Mouse (Mus musculus) testis, adult 2 months (tissue): ENCODE measurements around the gene Glul. TPM values are rescaled to one million over a fixed set of nuclear protein-coding genes. Genes with fewer than 3 reads are reported as not detected.
"Not testable (repeated sequence)": the region's sequence is repeated elsewhere in the genome, so short reads cannot be mapped to it uniquely, and the experiment has no call there.

Experiments
- H3K27ac ChIP-seq: fragments of 200-500 bp; 2 replicates; pipeline ENCODE4 v1.5.1; 2012; ENCODE audit warnings: low read depth, low read length; ENCODE audit not compliant: control insufficient read depth, insufficient read depth
- H3K27me3 ChIP-seq: fragments of 200-500 bp; 2 replicates; pipeline ENCODE4 v1.6.1; 2012; ENCODE audit warnings: mild to moderate bottlenecking, low read length, moderate library complexity; ENCODE audit not compliant: control insufficient read depth, insufficient read depth
- H3K36me3 ChIP-seq: fragments of 200-500 bp; 2 replicates; pipeline ENCODE4 v1.6.1; 2012; ENCODE audit warnings: mild to moderate bottlenecking, low read length; ENCODE audit not compliant: control insufficient read depth, insufficient read depth
- H3K4me1 ChIP-seq: fragments of 200-500 bp; 2 replicates; pipeline ENCODE4 v1.6.1; 2012; ENCODE audit warnings: low read length; ENCODE audit not compliant: control insufficient read depth, insufficient read depth
- H3K4me3 ChIP-seq: fragments of 200-500 bp; 2 replicates; pipeline ENCODE4 v1.5.1; 2012; ENCODE audit warnings: low read depth, mild to moderate bottlenecking, low read length, moderate library complexity, mixed read lengths; ENCODE audit not compliant: control insufficient read depth
- CTCF ChIP-seq: fragments of 200-500 bp; IDR thresholded peaks from 2 replicates; pipeline ENCODE4 v1.5.1; 2012; ENCODE audit warnings: low read depth, mild to moderate bottlenecking, inconsistent platforms, low read length, moderate library complexity; ENCODE audit not compliant: control insufficient read depth, insufficient read depth, insufficient replicate concordance
- POLR2A ChIP-seq: fragments of 200-500 bp; IDR thresholded peaks from 2 replicates; pipeline ENCODE4 v1.6.1; 2012; ENCODE audit warnings: low read depth, mild to moderate bottlenecking, inconsistent platforms, low read length, moderate library complexity; ENCODE audit not compliant: control insufficient read depth
- polyA plus RNA-seq: library from polyadenylated mRNA; depleted of rRNA; stranded (reverse); fragments of >200 nt; gene quantifications from 2 replicates; pipeline ENCODE4 v1.2.3, GENCODE M21; 2012; rRNA removed

Glul gene
- 605 and 633 TPM in 2 replicates for polyA plus RNA-seq

DNA sequence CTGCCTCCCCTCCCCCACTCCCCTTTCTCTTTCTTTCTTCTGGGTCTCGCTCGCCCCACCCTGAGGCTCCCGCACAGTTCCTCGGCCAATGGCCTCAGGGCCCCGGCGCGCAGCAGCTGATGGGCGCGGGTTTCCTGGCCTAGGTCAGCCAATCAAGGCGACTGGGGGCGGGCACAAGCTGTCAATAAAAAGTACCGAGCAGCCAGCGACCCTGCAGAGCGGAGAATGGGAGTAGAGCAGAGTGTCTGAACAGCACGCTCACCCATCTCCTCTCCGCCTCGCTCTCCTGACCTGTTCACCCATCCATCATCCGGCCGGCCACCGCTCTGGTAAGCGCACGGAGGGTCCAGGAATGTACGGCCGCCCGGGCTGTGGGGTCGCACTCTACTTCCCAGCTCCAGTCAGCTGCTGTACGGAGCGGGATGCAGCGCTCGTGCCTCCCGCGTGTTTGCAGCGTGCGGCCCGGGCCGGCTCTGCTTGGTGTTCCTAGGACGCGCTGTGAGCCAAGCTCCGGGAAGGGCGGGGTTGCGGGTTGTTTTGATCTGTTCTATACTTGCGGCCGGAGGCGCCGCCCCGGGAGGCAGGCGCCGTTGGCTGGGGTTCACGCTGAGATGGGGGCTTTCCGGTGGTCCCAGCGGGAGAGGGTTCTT lies at the start of gene Glul, which contains the start of gene Teddm2:
Gene Glul, plus strand, starts transcription at position 214 of the 650 bp plus-strand sequence.
Gene Teddm2, minus strand, starts transcription at position 498 of the 650 bp plus-strand sequence.
- H3K27me3 ChIP-seq: no peaks in the 10 kb centered on the region
- H3K27ac ChIP-seq: peak within 1 kb of the TSS; percentile 82
- TF ChIP-seq CTCF (no peak; the same call in 1 of the 2 replicates), POLR2A (peak; percentile 99)

DNA sequence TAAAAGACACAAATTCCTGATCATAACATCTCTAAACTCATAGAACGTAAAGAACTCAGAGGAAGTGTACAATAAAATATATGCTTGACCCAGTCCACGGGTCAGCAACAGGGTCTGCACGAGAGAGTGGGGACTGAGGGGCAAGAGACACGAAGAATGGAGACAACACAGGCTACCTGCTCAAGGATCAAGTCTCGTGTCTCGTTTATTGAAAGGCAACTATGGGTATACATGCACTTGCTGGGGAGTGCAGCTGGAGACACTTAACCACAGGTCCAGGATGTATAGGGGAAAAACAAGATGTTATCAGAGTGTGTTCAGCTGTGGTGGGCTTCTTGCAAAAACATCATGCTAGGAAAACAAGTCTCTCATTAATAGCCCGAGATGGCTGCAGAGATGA lies 47.0 kb upstream of the Glul start:
- not testable (repeated sequence) for H3K4me3 ChIP-seq, H3K4me1 ChIP-seq, H3K27me3 ChIP-seq, H3K27ac ChIP-seq, H3K36me3 ChIP-seq

More for the DNA sequence above, at the start of gene Glul, which contains the start of gene Teddm2:
- peak within 1 kb of the TSS; percentile 90 for H3K4me3 ChIP-seq
- H3K4me1 ChIP-seq: peaks cover 7% of the 10 kb centered on the region
- no peaks in the 10 kb centered on the region for H3K36me3 ChIP-seq

DNA sequence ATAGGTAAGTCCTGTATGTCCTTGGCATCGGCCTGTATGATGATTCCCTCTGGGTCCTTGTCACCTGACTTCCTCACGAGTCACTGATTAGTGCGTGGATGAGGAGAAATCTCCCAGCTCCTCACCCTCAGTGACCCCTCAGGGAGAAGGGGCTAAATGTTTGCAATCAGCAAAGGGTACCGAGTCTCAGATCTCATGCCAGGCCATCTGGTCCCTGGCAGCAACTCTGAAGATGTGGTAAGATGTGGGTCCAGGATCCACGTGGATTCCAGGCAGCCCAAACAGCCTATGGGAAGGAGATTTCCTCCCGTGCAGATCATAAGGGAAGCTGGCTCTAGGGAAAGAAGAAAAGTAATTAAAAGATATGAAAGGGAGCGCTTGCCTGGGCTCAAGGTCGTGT lies 43.8 kb upstream of the Glul start:
- H3K27me3 ChIP-seq: no peaks in the 10 kb centered on the region
- H3K4me3 ChIP-seq: no peak overlapping the region
- no peaks in the 10 kb centered on the region for H3K36me3 ChIP-seq
- no peaks in the 10 kb centered on the region for H3K4me1 ChIP-seq
- no peak overlapping the region for H3K27ac ChIP-seq
- TF ChIP-seq CTCF (no peak), POLR2A (no peak)

DNA sequence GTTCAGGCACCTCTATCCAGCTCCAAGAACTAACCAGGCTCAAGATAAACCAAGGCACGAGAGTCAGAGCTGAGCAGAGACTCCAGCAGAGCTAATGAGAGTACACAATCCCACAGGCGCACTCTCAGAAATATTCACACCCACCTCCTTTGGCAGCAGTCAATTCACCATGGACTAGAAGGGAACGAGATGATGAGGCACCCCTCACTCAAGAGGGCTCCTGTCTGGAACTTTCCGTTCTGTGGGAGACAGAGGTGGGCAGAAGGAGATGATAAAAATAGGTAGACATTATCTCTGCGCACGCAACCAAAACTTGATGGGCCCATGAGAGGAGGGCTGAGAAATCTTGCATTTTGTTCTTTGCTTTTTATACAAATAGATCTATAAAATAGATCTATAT lies 25.7 kb upstream of the Glul start, which contains the start of gene Teddm1b:
Gene Teddm1b, plus strand, starts transcription at position 301 of the 400 bp plus-strand sequence.
- Histone ChIP-seq H3K27ac (no peak within 1 kb of the TSS), H3K4me3 (no peak within 1 kb of the TSS), H3K27me3 (no peaks in the 10 kb centered on the region), H3K36me3 (no peaks in the 10 kb centered on the region), H3K4me1 (no peaks in the 10 kb centered on the region)
- TF ChIP-seq POLR2A: no peak
- TF ChIP-seq CTCF: no peak

DNA sequence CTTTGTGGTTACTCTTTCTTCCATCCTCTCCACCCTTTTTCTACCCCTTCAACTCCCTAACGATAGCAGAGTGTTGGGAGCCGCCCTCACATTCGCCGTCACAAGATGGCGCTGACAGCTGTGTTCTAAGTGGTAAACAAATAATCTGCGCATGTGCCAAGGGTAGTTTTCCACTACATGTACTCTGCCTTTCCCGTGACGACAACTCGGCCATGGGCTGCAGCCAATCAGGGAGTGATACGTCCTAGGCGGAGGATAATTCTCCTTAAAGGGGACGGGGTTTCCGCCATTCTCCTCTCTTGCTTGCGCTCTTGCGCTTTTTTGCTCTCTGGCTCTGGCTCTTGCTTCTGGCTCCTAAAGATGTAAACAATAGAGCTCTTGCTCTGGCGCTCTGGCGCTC lies 19.4 kb upstream of the Glul start:
- not testable (repeated sequence) for H3K36me3 ChIP-seq, H3K4me3 ChIP-seq, H3K27me3 ChIP-seq, H3K27ac ChIP-seq, H3K4me1 ChIP-seq

DNA sequence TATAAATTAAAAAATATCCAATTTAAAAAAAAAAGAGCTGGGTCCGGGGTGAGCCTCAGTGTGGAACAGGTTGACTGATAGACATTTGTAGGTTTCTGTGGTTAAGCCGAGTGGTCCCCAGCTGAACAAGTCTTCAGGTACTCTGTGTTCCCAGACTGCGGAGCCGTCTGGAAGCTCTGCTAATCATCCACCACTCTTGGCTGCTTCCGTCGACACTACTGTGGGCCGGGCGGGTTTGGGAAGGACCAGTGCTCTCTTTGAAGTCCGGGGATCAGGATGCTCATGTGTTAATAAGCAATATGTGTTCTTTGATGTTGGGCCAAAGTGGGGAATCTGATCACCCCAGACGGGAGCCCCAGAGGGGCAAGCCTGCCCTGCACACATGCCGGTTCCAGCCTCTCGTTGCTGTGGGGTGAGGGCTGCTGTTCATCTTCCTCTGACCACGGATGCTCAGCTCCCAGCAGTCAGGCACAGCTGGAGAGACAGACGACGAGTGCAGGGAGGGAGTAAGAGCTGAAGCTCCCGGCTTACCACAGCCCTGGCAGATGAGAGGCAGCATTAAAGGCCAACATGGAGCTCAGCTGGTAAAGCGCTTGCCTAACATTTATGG lies 13.6 kb upstream of the Glul start:
- H3K4me1 ChIP-seq: peaks cover 5% of the 10 kb centered on the region
- no peak overlapping the region for H3K4me3 ChIP-seq
- H3K27ac ChIP-seq: no peak overlapping the region
- H3K27me3 ChIP-seq: no peaks in the 10 kb centered on the region
- H3K36me3 ChIP-seq: no peaks in the 10 kb centered on the region
- TF ChIP-seq POLR2A (no peak), CTCF (no peak)

DNA sequence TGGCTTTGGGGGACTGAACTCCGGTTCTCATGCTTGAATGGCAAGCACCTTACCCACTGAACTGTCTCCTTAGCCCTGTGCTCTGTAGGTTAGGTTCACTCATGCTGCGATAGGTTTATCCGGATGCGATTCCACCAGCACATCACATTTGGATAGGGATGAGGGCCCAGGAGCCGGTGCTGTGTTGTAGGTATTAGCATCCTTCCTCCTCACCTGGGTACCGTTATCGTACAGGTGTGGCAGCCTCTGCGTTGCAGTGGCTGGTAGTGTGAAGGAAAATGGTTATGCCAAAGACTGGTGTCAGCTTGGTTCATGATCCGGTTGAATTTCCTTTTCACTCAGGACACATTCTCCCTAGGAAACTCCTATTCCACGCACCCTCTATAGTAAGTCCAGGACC lies 9.6 kb upstream of the Glul start:
- no peaks in the 10 kb centered on the region for H3K36me3 ChIP-seq
- H3K27ac ChIP-seq: no peak overlapping the region
- H3K27me3 ChIP-seq: no peaks in the 10 kb centered on the region
- H3K4me3 ChIP-seq: no peak overlapping the region
- TF ChIP-seq POLR2A: no peak
- H3K4me1 ChIP-seq: peaks cover 5% of the 10 kb centered on the region

DNA sequence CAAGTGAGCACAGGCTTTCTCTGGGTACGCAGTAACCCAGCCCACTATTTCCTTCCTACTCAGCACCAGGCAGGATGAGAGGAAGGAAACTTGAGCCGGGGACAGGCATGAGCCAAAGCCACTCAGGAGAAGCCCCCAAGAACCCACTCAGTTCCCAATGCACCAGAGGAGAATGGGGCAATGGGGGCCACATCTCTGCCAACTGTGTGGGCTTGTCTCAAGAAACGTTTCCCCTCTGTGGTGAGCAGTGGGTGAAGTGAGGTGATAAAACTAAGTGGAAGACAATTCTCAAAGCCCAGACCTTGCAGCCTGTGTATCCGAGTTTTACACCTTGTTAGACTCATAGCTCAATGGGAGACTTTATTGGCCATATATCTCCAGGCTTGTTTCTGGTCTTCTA lies 8.3 kb upstream of the Glul start, which contains the start of gene Teddm1a:
Gene Teddm1a, plus strand, starts transcription at position 301 of the 400 bp plus-strand sequence.
- Histone ChIP-seq H3K36me3 (no peaks in the 10 kb centered on the region), H3K4me3 (no peak within 1 kb of the TSS), H3K27ac (no peak within 1 kb of the TSS), H3K27me3 (no peaks in the 10 kb centered on the region), H3K4me1 (no peaks in the 10 kb centered on the region; the same call in 1 of the 2 replicates)
- TF ChIP-seq CTCF (no peak), POLR2A (no peak)
